Mouse (Mus musculus) G1E (cell line): ENCODE measurements around the gene Asic1.

ENCODE experiments used
- CTCF ChIP-seq: IDR thresholded peaks from 2 replicates; pipeline ENCODE4 v1.5.1; 2012; ENCODE audit warnings: low read depth, low read length, inconsistent platforms, mixed read lengths
- GATA1 ChIP-seq: IDR thresholded peaks from 2 replicates; pipeline ENCODE4 v1.6.1; 2012; ENCODE audit warnings: borderline replicate concordance, low read length, inconsistent platforms, mixed read lengths

- no peak for TF ChIP-seq CTCF
- no peak for TF ChIP-seq GATA1
Measured at GRCm38 (mm10) chr15:99670154-99670821, at the start of gene Asic1.
